Mouse (Mus musculus) cerebellum, adult 2 months (tissue): ENCODE measurements around the gene Eif6. TPM values are rescaled to one million over a fixed set of nuclear protein-coding genes. Genes with fewer than 3 reads are reported as not detected.

Experiments
- DNase-seq, 2 experiments: peaks; one replicate each; pipeline ENCODE4 v3.0.0; 2021
- H3K27ac ChIP-seq: fragments of 200-500 bp; 2 replicates; pipeline ENCODE4 v1.5.1; 2012; ENCODE audit warnings: low read length, control low read depth, inconsistent platforms; ENCODE audit not compliant: insufficient read depth
- H3K27me3 ChIP-seq: fragments of 200-500 bp; 2 replicates; pipeline ENCODE4 v1.6.1; 2012; ENCODE audit warnings: inconsistent platforms, mild to moderate bottlenecking, low read length, moderate library complexity; ENCODE audit not compliant: control insufficient read depth, insufficient read depth
- H3K4me1 ChIP-seq: fragments of 200-500 bp; 2 replicates; pipeline ENCODE4 v1.6.1; 2011; ENCODE audit warnings: low read length; ENCODE audit not compliant: control insufficient read depth, insufficient read depth
- H3K4me3 ChIP-seq: fragments of 200-500 bp; replicated peaks from 2 replicates; pipeline ENCODE3; 2011; ENCODE audit warnings: mild to moderate bottlenecking, low read depth, low read length, control low read depth; ENCODE audit not compliant: insufficient read depth
- CTCF ChIP-seq: fragments of 200-500 bp; IDR thresholded peaks from 2 replicates; pipeline ENCODE4 v1.5.1; 2011; ENCODE audit warnings: low read depth, mild to moderate bottlenecking, control low read depth, low read length, moderate library complexity, borderline replicate concordance; ENCODE audit not compliant: insufficient read depth
- POLR2A ChIP-seq: fragments of 200-500 bp; IDR thresholded peaks from 2 replicates; pipeline ENCODE4 v1.6.1; 2011; ENCODE audit warnings: low read length, control low read depth, borderline replicate concordance; ENCODE audit not compliant: insufficient read depth
- WGBS: fragments of 180-500 bp; shearing (Covaris S2); methylation state at CpG from one replicate; pipeline ENCODE4 v1.1.7; 2018; 5-methylcytosine and 5-hydroxymethylcytosine counted together
- polyA plus RNA-seq: library from polyadenylated mRNA; depleted of rRNA; stranded (reverse); fragments of >200 nt; gene quantifications from 2 replicates; pipeline ENCODE4 v1.2.3, GENCODE M21; 2012

The Eif6 gene
- polyA plus RNA-seq, 1 experiment: 84.9 TPM

GRCm38 (mm10) chr2:155820779-155821178, 5.9 kb downstream of the Eif6 start:
- Histone ChIP-seq H3K4me1 (peaks cover 30% of the 10 kb centered on the region), H3K4me3 (no peak overlapping the region), H3K27me3 (no peaks in the 10 kb centered on the region), H3K27ac (no peak overlapping the region)
- TF ChIP-seq POLR2A: no peak
- TF ChIP-seq CTCF: no peak
- 76% methylated on average over 5 of the region's 5 CpGs for WGBS
- DNase-seq: no peak

- peak in 1 of 2 experiments; percentile 46 for DNase-seq
- Histone ChIP-seq H3K4me3 (peak overlapping the region; percentile 39), H3K27me3 (no peaks in the 10 kb centered on the region), H3K27ac (peak overlapping the region; percentile 85), H3K4me1 (peaks cover 37% of the 10 kb centered on the region)
- WGBS: 18% methylated on average over 6 of the region's 6 CpGs
- TF ChIP-seq CTCF: 0 out of 2 replicates have a peak, but pooled peaks have one; percentile 1
- TF ChIP-seq POLR2A: no peak
Measured at GRCm38 (mm10) chr2:155819449-155820251, 7.1 kb downstream of the Eif6 start.

DNA sequence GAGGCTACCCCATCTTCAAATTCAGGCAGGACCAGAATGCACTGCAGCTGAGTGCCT, 7.5 kb downstream of the Eif6 start, which contains the start of gene BC029722:
Gene BC029722, minus strand, starts transcription at position 35 of the 57 bp plus-strand sequence.
- TF ChIP-seq CTCF (no peak), POLR2A (no peak)
- Histone ChIP-seq H3K4me3 (peak within 1 kb of the TSS; percentile 55), H3K4me1 (peaks cover 41% of the 10 kb centered on the region), H3K27ac (peak within 1 kb of the TSS; percentile 85), H3K27me3 (no peaks in the 10 kb centered on the region)
- DNase-seq: no peak

DNA sequence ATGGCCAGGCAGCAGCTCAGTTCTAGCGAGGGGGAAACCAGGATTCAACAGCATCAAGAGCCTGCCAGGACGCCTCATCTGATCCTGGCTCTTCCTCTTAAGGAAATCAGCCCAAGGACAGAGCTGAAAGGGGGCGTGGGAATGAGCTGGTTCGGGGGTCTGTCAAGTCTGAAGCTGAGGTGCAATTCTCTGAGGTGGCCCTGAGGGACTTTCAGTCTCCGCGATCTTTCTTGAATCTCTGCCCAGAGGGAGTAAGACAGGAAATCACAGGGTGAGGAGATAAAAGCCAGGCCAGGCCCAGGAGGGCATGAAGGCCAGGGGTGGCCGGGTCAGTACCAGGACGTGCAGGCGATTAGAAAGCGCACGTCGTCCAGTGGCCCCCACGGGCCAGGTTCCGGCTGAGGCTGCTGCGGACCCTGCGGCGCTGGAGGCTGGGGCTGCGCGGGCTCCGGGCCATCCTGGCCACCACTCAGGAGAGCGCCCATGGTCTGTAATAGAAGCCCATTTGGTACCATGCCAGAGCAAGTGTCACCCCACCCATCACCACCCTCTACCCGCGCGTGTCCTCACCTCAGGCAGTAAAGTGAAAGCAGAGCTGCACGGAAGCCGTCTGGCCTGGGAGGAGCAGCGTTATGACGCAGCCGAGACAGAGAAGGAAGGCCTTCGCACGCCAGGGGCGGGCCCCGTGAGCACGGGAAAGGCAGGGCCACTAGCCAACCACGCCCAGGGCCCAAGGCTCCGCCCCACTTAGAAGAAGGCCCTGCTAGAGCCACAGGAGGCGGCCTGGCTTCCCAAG, 7.9 kb downstream of the Eif6 start:
- Histone ChIP-seq H3K4me3 (peak overlapping the region; percentile 55), H3K27me3 (no peaks in the 10 kb centered on the region), H3K4me1 (peaks cover 43% of the 10 kb centered on the region), H3K27ac (peak overlapping the region; percentile 85)
- TF ChIP-seq CTCF (peak; percentile 15; the same call in 1 of the 2 replicates), POLR2A (peak; percentile 94)
- DNase-seq: peak; percentile 93
- under 1% methylated on average over 37 of the region's 37 CpGs for WGBS

DNA sequence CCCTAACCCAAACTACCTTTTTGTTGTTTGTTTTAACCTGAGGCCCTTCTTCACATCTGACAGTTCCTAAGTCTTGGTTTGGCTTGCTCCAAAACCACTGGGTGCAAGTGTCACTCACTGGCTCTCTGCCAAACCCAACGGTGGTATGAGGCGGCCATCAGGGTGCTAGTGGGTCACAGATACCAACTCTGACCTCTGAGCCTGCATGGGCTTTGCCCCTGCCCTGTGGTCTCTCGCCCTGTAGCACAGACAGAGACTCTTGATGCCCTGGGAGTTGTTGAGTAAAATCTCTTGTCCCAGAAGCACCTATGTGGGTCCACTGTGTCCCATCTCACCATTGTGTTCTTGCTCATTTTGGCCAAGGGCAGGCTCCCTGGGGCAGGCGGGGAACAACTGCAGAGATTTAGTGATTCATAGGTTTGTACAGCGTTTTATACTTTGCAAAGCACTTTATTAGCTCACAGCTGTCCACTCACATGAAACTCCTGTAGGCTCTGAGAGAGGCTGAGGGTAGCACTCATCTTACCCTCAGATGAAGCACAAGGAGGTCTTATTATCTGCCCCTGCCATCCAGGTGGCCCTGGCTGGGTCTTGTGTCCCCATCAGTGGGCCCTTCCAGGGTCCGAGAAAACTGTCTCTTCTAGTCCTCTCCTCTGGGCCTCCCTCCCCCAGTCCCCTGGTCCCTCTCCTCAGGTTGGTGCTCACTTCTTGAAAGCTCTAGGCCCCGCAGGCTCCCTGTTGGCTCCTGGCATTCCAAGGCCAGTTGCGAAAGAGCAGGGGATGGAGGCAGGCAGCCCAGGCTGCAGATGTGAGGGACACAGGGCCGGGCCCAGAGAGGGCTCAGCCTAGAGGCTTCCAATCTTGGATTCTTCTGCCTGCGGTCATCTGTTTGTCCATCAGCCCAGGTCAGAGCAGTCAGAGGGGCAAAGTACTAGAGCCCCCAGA, 9.2 kb downstream of the Eif6 start:
- Histone ChIP-seq H3K27ac (peak overlapping the region; percentile 85), H3K27me3 (no peaks in the 10 kb centered on the region), H3K4me1 (peaks cover 48% of the 10 kb centered on the region), H3K4me3 (no peak overlapping the region)
- TF ChIP-seq CTCF: no peak
- no peak for TF ChIP-seq POLR2A
- peak; percentile 54 to 58 for DNase-seq
- 39% methylated on average over 10 of the region's 10 CpGs for WGBS

- Histone ChIP-seq H3K27ac (peak overlapping the region; percentile 85), H3K4me1 (peaks cover 61% of the 10 kb centered on the region), H3K4me3 (no peak overlapping the region), H3K27me3 (no peaks in the 10 kb centered on the region)
- TF ChIP-seq POLR2A (no peak), CTCF (no peak)
- WGBS: 16% methylated on average over 1 of the region's 1 CpGs
- DNase-seq: peak; percentile 75 to 77
Measured at GRCm38 (mm10) chr2:155816179-155816578, 10.5 kb downstream of the Eif6 start.

DNA sequence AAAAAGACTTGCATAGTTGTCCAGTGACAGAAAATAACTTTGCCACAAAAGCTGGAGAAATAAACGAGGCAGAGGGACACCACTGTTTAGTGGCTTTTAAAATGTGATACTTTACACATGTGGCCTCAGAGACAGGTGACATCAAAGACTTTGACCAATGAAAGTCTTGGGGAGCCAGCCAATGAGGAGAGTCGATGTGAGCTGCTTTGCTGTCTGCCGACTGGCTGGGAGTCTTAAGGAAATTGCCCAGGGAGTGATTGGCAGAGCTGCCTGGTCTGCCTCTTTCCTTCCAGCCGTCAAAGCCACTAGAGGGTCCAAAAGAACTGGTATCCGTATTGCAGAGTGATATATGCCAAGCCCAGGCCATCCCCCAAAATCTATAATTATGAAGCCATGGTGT, 11.9 kb downstream of the Eif6 start:
- TF ChIP-seq CTCF (no peak), POLR2A (no peak)
- H3K27me3 ChIP-seq: no peaks in the 10 kb centered on the region
- peaks cover 70% of the 10 kb centered on the region for H3K4me1 ChIP-seq
- H3K27ac ChIP-seq: 0 out of 2 replicates have a peak overlapping the region, but pooled peaks have one; percentile 85
- no peak overlapping the region for H3K4me3 ChIP-seq
- 18% methylated on average over 5 of the region's 5 CpGs for WGBS
- DNase-seq: peak; percentile 37 to 56
